Mouse (Mus musculus): ENCODE measurements around the gene Chchd10. TPM values are rescaled to one million over a fixed set of nuclear protein-coding genes. Genes with fewer than 3 reads are reported as not detected.
A peak's percentile ranks its signal among the peaks of the same experiment; 100 is the strongest.

Gene Chchd10
- total RNA-seq, 2 experiments from 2014 or later: 390 to 396 TPM

DNA sequence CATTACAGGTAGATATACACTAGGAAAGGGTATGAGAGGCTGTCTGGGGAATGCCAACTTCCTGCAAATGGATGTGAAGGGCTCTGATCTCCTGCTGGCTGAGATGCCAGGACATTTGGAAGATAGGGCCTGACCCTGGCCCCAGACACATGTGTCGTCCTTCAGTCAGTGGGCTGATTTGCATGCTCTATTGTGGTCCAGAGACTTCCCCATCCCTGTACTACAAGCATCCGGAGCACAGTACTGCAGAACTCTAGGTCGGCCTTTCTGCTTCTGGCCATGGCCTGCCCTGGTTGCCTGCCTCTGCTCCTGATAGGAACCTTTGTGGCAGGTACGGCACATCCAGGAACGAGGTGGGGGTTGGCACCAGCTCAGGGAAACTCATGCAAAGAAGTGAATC is 15.1 kb downstream of the Chchd10 start:
- peak in 1 of 2 experiments; percentile 6 for DNase-seq (ENCODE audit: low spot score in 2 of 2)

DNA sequence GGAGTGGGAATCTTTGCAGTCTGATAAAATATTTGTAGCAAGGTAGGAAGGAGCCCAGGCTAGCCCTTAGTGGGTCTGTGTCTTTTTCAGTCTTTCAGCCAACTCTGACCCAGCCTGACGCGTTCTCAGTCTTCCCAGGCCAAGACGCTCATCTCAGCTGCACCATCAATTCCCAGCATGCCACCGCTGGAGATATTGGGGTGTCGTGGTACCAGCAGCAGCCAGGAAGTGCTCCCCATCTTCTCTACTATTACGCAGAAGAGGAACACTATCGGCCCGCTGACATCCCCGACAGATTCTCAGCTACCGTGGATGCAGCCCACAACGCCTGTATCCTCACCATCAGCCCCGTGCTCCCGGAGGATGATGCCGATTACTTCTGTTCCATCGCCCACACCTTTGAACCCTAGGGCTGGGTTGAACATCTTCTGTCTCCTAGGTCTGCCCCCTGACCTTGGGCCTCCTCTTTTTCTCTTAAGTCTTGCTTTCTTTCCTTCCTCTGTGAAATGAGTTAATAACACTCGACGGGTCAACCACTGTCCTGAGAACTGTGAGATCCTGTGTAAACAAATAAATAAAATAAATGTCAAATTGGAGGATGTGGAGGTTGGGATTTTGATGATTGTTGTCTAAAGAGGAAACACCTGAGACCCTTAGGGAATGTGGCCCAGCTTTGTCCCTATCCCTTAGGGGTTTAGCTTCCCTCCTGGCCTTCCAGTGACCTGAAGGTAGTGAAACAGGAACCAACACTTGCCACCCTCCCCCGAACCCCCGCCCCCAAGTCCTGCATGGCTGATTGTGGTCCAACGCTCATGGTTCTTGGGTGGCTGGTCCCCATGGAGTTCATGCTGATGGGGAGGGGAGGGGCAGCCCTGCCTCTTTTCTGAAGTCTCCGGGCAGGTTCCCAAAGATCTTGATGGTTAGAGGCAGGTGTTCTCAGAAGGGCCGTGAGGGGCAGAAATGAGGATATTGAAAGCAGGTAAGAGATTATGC is 16.4 kb downstream of the Chchd10 start:
- DNase-seq (ENCODE audit: low spot score in 2 of 2): no peak

DNA sequence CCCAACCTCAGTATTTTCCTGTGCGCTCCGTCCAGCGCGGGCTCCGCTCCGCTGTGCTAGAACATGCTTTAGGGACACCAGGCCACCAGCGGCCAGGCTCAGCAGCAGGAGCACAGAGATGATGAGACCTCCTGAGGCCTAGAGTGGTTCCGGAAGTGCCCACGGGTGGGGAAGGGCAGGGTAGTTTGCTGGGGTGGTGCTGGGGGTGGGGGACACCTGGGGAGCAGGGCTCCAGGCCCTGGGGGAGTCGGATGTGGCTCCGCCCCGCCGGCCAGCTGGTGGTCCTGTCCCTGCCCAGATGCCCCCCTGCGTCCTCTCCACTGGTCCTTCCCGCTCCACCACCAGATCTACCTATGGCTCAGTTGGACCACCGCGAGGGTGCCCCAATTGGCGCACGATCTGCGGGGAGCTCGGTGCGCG is 17.9 kb downstream of the Chchd10 start:
- DNase-seq (ENCODE audit: low spot score in 2 of 2): no peak

DNA sequence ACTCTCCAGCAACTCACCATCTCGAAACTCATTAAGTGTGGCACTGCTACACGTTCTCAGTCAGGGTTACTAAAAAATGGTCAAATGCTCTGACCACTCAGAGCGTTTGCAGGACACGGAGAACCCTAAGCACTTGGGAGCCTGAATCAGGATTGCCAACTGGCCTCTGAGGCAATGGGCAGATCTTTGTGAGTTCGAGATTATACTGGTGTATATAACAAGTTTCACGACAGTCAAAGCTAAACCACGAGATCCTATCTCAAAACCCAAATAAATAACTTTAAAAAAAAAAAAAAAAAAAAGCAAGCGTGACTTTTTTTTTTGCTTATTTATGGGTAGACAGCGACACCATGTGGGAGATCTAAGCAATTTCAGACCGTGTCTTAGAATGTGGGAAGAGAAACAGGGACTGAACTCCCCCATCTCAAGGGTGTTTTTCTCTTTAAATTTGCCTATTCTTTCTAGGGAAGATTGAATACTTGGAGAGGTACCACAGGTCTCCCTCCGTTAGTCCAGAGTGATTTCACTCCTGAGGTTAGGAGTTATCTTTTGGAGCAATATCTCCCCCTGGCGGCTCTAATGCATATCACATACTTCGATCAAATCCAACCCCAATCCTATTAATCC is 18.6 kb downstream of the Chchd10 start:
- no peak for DNase-seq (ENCODE audit: low spot score in 2 of 2)

DNA sequence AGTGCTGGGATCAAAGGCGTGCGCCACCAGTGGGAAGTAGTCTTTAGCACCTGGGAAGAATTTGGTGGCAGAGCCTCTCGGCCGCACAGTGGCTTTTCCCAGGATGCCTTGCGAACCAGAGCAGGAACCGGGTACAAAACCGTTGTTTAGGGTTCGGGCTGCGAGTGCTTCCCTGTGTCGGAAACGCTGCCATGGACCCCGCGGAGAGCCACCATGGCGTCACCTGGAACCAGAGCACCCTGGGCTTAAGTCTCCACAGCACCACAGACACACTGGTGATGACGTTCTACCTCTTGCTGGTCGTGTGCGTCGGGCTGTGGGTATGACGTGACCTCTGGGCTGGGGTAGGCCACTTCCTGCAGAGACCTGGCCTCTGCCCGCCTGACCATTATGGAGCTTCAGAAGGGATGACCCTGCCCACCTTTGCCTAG is 21.5 kb downstream of the Chchd10 start, which contains the start of gene Gm5134:
Gene Gm5134, plus strand, starts transcription at position 134 of the 431 bp plus-strand sequence.
- DNase-seq (ENCODE audit: low spot score in 2 of 2): no peak

DNA sequence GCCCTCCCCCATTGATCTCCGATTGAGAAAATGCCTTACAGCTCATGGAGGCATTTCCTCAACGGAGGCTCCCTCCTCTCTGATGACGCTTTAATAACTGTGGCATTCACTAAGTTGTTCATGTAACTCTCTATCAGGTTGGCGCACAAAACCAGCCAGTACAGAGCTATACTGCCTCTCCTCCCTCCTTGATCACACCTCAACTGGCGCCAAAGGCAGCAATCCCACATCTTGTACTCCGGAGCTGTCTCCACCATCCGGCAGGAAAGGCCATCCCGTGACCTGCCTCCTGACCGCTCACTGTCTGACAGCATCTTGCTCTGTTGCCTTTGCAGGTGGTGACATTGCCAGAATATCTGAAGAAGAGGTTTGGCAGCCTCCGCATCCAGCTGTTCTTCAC is 40.9 kb downstream of the Chchd10 start:
- no peak for DNase-seq (ENCODE audit: low spot score in 2 of 2)

DNA sequence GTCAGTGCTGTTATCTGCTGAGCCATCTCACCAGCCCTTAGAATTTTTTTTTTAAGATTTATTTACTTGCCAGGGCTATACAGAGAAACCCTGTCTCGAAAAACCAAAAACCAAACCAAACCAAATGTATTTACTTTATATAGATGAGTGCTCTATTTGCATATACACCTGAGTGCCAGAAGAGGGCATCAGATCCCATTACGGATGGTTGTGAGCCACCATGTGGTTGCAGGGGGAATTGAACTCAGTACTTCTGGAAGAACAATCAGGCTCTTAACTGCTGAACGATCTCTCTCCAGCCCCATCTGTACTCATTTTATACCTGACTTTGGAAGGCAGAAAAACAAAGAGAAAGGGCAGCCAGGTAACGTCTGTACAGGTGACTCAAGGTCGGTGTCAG is 42.3 kb downstream of the Chchd10 start:
- DNase-seq (ENCODE audit: low spot score in 2 of 2): no peak

DNA sequence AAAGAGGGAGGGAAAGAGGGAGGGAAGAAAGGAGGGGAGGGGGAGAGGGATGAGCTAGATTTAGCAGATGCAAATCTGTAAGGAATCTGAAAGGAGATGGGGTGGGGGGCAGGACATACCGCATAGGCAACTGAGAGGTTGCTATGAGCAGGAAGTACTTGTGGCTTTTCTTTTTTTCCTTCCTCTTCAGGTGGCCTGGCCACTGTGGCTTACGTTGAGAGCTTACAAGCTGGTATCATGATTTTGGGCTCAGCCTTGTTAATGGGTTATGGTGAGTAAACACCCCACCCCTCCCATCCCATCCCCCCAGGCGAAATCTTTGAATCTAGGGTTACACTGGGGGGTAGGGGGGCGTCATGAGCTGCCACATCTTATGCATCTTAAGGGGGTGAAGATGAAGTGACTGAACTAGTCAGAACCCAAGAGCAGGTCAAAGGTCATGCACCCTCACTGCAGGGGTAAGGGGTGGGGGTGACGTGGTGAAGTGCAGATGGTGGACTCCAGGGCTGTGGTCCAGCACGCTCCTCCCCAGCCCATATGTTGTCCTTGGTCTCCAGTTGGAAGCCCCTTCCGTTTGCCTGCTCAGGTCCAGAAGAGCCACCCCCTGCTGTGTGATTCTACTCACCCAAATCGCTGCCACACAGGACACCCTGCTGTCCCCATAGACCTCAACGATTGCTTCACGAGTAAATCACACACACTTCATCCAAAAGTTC is 45.3 kb downstream of the Chchd10 start:
- no peak for DNase-seq (ENCODE audit: low spot score in 2 of 2)

DNA sequence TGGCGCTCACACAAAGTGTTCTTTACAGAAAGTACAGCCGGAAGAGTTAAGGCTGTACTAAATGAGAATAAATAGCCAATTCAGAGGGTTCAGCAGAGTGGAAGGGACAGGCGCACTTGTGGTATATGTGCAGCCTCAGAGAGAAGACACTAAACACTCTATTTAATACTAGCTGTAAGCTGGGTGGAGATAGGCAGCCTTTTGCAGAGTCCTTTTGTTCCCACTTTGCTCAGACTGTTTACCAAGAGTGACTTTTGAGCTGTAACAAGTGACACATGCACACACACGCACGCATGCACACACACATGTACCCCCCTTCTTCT is 45.9 kb downstream of the Chchd10 start:
- no peak for DNase-seq (ENCODE audit: low spot score in 2 of 2)

DNA sequence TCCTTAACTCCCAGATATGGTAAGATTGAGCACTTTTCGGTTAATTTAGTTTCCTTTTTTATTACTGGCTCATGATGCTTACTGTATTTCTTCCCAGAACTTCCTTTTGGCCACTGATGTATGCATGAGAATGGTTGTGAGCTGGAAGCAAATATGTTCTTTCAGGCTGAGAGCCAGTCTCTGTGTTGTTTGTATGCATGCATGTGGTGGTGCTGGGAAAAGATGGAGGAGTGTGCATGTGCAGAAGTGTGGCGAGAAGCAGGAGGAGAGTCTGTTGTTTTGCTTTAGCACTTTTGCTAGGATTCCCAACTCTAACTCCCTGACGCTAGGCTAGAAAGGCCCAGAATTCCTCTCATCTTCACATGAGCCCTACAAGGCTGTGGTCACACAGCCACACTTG is 46.5 kb downstream of the Chchd10 start:
- DNase-seq (ENCODE audit: low spot score in 2 of 2): no peak

Other genes with a start within 250 kb of the Chchd10 start
- gene Cabin1, start 168.8 kb upstream of the Chchd10 start, total RNA-seq (2021): 10 to 100 TPM; 29.1 to 30.4 TPM
- 10 to 100 TPM; 28.2 to 29.4 TPM for gene Ddt, start 159.7 kb upstream of the Chchd10 start, total RNA-seq (2021)
- not detected for gene Gm20441, start 152.2 kb upstream of the Chchd10 start, total RNA-seq (2021)
- 1 to 10 TPM; 5.4 to 6.8 TPM for gene Gstt3, start 151.7 kb upstream of the Chchd10 start, total RNA-seq (2021)
- 10 to 100 TPM; 10.2 to 11.8 TPM for gene Gstt1, start 134.5 kb upstream of the Chchd10 start, total RNA-seq (2021)
- not detected for gene Gstt4, start 110.6 kb upstream of the Chchd10 start, total RNA-seq (2021)
- gene Gstt2, start 95.7 kb upstream of the Chchd10 start, total RNA-seq (2021): 1 to 10 TPM; 7.6 to 9.2 TPM
- gene Mif, start 72.9 kb upstream of the Chchd10 start, total RNA-seq (2021): 100 to 1,000 TPM; 164 TPM
- 1 to 10 TPM in 1 of 2 experiments, under 1 TPM in 1; 0.96 to 1.0 TPM for gene Derl3, start 39.7 kb upstream of the Chchd10 start, total RNA-seq (2021)
- 10 to 100 TPM; 55.0 to 60.2 TPM for gene Smarcb1, start 11.5 kb upstream of the Chchd10 start, total RNA-seq (2021)
- 10 to 100 TPM; 12.7 to 15.0 TPM for gene Mmp11, start 3.4 kb downstream of the Chchd10 start, total RNA-seq (2021)
- gene Gm867, start 7.5 kb downstream of the Chchd10 start, total RNA-seq (2021): not detected
- gene Vpreb3, start 9.9 kb downstream of the Chchd10 start, total RNA-seq (2021): under 1 TPM in 1 of 2 experiments, not detected in 1; 0.62 TPM
- not detected for gene Gm5134, start 21.4 kb downstream of the Chchd10 start, total RNA-seq (2021)
- gene Zfp280b, start 99.5 kb downstream of the Chchd10 start, total RNA-seq (2021): 10 to 100 TPM; 14.6 to 14.7 TPM
- gene Slc5a4b, start 177.8 kb downstream of the Chchd10 start, total RNA-seq (2021): not detected
- gene Slc5a4a, start 214.3 kb downstream of the Chchd10 start, total RNA-seq (2021): not detected

Measured in gastrocnemius, postnatal 4 days (tissue).